Mouse (Mus musculus): ENCODE measurements around the gene Gm26602. TPM values are rescaled to one million over a fixed set of nuclear protein-coding genes. Genes with fewer than 3 reads are reported as not detected.

Gm26602 gene
- polyA plus RNA-seq, 1 experiment from 2014 or later, result not detected

GRCm38 (mm10) chr10:79873715-79874289 is 36.9 kb upstream of the Gm26602 start:
- TF ChIP-seq EP300 (IDR thresholded peaks at IDR 0.05) (no peak), CTCF (IDR thresholded peaks at IDR 0.05) (no peak)
- Histone ChIP-seq H3K4me3 (ENCODE audit: low read depth, low read length) (peak overlapping the region; percentile 49), H3K27ac (ENCODE audit: low read length) (no peak overlapping the region), H3K36me3 (ENCODE audit: insufficient read depth, low read length) (no peaks in the 10 kb centered on the region), H3K9ac (replicated peaks; ENCODE audit: low read depth) (no peak overlapping the region), H3K4me2 (replicated peaks; ENCODE audit: low read depth, low read length) (peak overlapping the region; percentile 99), H3K27me3 (replicated peaks; ENCODE audit: insufficient read depth, low read length) (no peaks in the 10 kb centered on the region), H3K9me3 (ENCODE audit: low read length) (no peaks in the 10 kb centered on the region), H3K4me1 (ENCODE audit: insufficient read depth, low read depth, low read length) (0 out of 2 replicates have a peak, but pooled peaks cover 3% of the 10 kb centered on the region)
- no peak for ATAC-seq
- 3% methylated on average over 22 of the region's 26 CpGs for WGBS
- no peak for DNase-seq (ENCODE audit: low spot score)

GRCm38 (mm10) chr10:79874290-79874862 is 36.3 kb upstream of the Gm26602 start, which contains the start of the genes Prtn3 and Plppr3:
TSS of gene Prtn3 (plus strand) at chr10:79874476.
TSS of gene Plppr3 (minus strand) at chr10:79874634.
- no peak within 1 kb of the TSS for H3K27ac ChIP-seq (ENCODE audit: low read length)
- DNase-seq (ENCODE audit: low spot score), result no peak

GRCm38 (mm10) chr10:79877174-79877573 is 33.5 kb upstream of the Gm26602 start:
- H3K4me1 ChIP-seq (ENCODE audit: insufficient read depth, low read depth, low read length), result 0 out of 2 replicates have a peak, but pooled peaks cover 3% of the 10 kb centered on the region
- no peak for ATAC-seq

More at GRCm38 (mm10) chr10:79874290-79874862, 36.3 kb upstream of the Gm26602 start, which contains the start of the genes Prtn3 and Plppr3:
- Histone ChIP-seq H3K9me3 (ENCODE audit: low read length) (no peaks in the 10 kb centered on the region), H3K4me3 (ENCODE audit: low read depth, low read length) (peak within 1 kb of the TSS; percentile 49), H3K27me3 (replicated peaks; ENCODE audit: insufficient read depth, low read length) (no peaks in the 10 kb centered on the region), H3K9ac (replicated peaks; ENCODE audit: low read depth) (peak within 1 kb of the TSS; percentile 19; the same call in 1 of the 2 replicates), H3K36me3 (ENCODE audit: insufficient read depth, low read length) (no peaks in the 10 kb centered on the region), H3K4me2 (replicated peaks; ENCODE audit: low read depth, low read length) (peak within 1 kb of the TSS; percentile 99), H3K4me1 (ENCODE audit: insufficient read depth, low read depth, low read length) (0 out of 2 replicates have a peak, but pooled peaks cover 3% of the 10 kb centered on the region)
- 7% methylated on average over 27 of the region's 57 CpGs for WGBS
- peak; percentile 44 for ATAC-seq
- TF ChIP-seq CTCF (IDR thresholded peaks at IDR 0.05), result no peak
- TF ChIP-seq EP300 (IDR thresholded peaks at IDR 0.05), result no peak

GRCm38 (mm10) chr10:79877757-79878156 is 32.9 kb upstream of the Gm26602 start:
- H3K4me1 ChIP-seq (ENCODE audit: insufficient read depth, low read depth, low read length), result 0 out of 2 replicates have a peak, but pooled peaks cover 3% of the 10 kb centered on the region
- WGBS, result 34% methylated on average over 12 of the region's 12 CpGs
- peak; percentile 21; the same call in 1 of the 2 replicates for TF ChIP-seq EP300 (IDR thresholded peaks at IDR 0.05)
- TF ChIP-seq CTCF (IDR thresholded peaks at IDR 0.05), result no peak
- DNase-seq (ENCODE audit: low spot score), result peak; percentile 77
- ATAC-seq, result peak; percentile 52
- H3K4me2 ChIP-seq (replicated peaks; ENCODE audit: low read depth, low read length), result no peak overlapping the region; the same call in 1 of the 2 replicates
- no peaks in the 10 kb centered on the region for H3K36me3 ChIP-seq (ENCODE audit: insufficient read depth, low read length)
- H3K9me3 ChIP-seq (ENCODE audit: low read length), result no peaks in the 10 kb centered on the region
- peak overlapping the region; percentile 43; the same call in 1 of the 2 replicates for H3K27ac ChIP-seq (ENCODE audit: low read length)
- H3K9ac ChIP-seq (replicated peaks; ENCODE audit: low read depth), result no peak overlapping the region
- no peak overlapping the region for H3K4me3 ChIP-seq (ENCODE audit: low read depth, low read length)
- no peaks in the 10 kb centered on the region for H3K27me3 ChIP-seq (replicated peaks; ENCODE audit: insufficient read depth, low read length)

More at GRCm38 (mm10) chr10:79877174-79877573, 33.5 kb upstream of the Gm26602 start:
- WGBS, result 46% methylated on average over 1 of the region's 1 CpGs
- no peaks in the 10 kb centered on the region for H3K9me3 ChIP-seq (ENCODE audit: low read length)
- peak; percentile 35 for DNase-seq (ENCODE audit: low spot score)
- H3K4me2 ChIP-seq (replicated peaks; ENCODE audit: low read depth, low read length), result no peak overlapping the region
- H3K4me3 ChIP-seq (ENCODE audit: low read depth, low read length), result no peak overlapping the region
- TF ChIP-seq EP300 (IDR thresholded peaks at IDR 0.05) (no peak), CTCF (IDR thresholded peaks at IDR 0.05) (no peak)
- H3K9ac ChIP-seq (replicated peaks; ENCODE audit: low read depth), result no peak overlapping the region
- no peaks in the 10 kb centered on the region for H3K36me3 ChIP-seq (ENCODE audit: insufficient read depth, low read length)
- H3K27ac ChIP-seq (ENCODE audit: low read length), result no peak overlapping the region
- H3K27me3 ChIP-seq (replicated peaks; ENCODE audit: insufficient read depth, low read length), result no peaks in the 10 kb centered on the region

GRCm38 (mm10) chr10:79879527-79879926 is 31.1 kb upstream of the Gm26602 start:
- ATAC-seq, result no peak
- Histone ChIP-seq H3K4me1 (ENCODE audit: insufficient read depth, low read depth, low read length) (0 out of 2 replicates have a peak, but pooled peaks cover 3% of the 10 kb centered on the region), H3K4me2 (replicated peaks; ENCODE audit: low read depth, low read length) (no peak overlapping the region), H3K36me3 (ENCODE audit: insufficient read depth, low read length) (no peaks in the 10 kb centered on the region), H3K27ac (ENCODE audit: low read length) (no peak overlapping the region), H3K9me3 (ENCODE audit: low read length) (no peaks in the 10 kb centered on the region), H3K27me3 (replicated peaks; ENCODE audit: insufficient read depth, low read length) (no peaks in the 10 kb centered on the region), H3K4me3 (ENCODE audit: low read depth, low read length) (no peak overlapping the region), H3K9ac (replicated peaks; ENCODE audit: low read depth) (no peak overlapping the region)
- DNase-seq (ENCODE audit: low spot score), result no peak
- WGBS, result 31% methylated on average over 3 of the region's 3 CpGs
- TF ChIP-seq EP300 (IDR thresholded peaks at IDR 0.05), result no peak
- TF ChIP-seq CTCF (IDR thresholded peaks at IDR 0.05), result no peak

- ATAC-seq (no peak), DNase-seq (ENCODE audit: low spot score) (no peak)
- no peaks in the 10 kb centered on the region for H3K36me3 ChIP-seq (ENCODE audit: insufficient read depth, low read length)
- 22% methylated on average over 9 of the region's 9 CpGs for WGBS
- no peak overlapping the region for H3K4me2 ChIP-seq (replicated peaks; ENCODE audit: low read depth, low read length)
- H3K9ac ChIP-seq (replicated peaks; ENCODE audit: low read depth), result no peak overlapping the region
- 0 out of 2 replicates have a peak, but pooled peaks cover 4% of the 10 kb centered on the region for H3K4me1 ChIP-seq (ENCODE audit: insufficient read depth, low read depth, low read length)
- H3K27me3 ChIP-seq (replicated peaks; ENCODE audit: insufficient read depth, low read length), result no peaks in the 10 kb centered on the region
- no peak overlapping the region for H3K4me3 ChIP-seq (ENCODE audit: low read depth, low read length)
- no peaks in the 10 kb centered on the region for H3K9me3 ChIP-seq (ENCODE audit: low read length)
- no peak for TF ChIP-seq EP300 (IDR thresholded peaks at IDR 0.05)
- no peak for TF ChIP-seq CTCF (IDR thresholded peaks at IDR 0.05)
- no peak overlapping the region for H3K27ac ChIP-seq (ENCODE audit: low read length)
These were observed 29.9 kb upstream of the Gm26602 start for GRCm38 (mm10) chr10:79880721-79881120.

Data from lung, postnatal 0 days (tissue).